Mouse (Mus musculus): ENCODE measurements around the gene Grin2c. TPM values are rescaled to one million over a fixed set of nuclear protein-coding genes. Genes with fewer than 3 reads are reported as not detected.

The Grin2c gene
- polyA plus RNA-seq, 1 experiment from 2014 or later, result 0.44 TPM

DNA sequence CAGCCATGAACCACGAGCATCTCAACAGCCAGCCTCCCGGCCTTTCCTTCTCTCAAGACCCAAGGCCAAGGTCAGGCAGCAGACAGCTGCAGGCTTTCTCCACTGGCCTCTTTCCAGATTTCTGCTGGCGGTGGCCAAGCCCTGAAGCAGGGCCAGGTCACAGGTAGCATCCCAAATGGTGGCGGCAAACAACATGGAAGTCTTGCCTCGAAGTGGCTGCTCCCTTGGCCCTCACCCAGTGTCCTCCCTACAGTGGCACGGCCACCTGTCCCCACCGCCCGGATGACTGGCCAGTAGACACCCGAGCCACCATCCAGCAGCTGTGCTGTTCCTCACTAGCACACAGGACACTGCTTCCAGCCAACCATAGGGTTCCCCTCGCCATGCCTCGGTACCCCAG lies 25.6 kb downstream of the Grin2c start:
- no peak for ATAC-seq (ENCODE audit: low FRiP score)
- Histone ChIP-seq H3K4me2 (no peak overlapping the region), H3K4me1 (peaks cover 34% of the 10 kb centered on the region), H3K4me3 (replicated peaks) (no peak overlapping the region), H3K9me3 (replicated peaks) (no peaks in the 10 kb centered on the region), H3K36me3 (peaks cover 15% of the 10 kb centered on the region), H3K27ac (replicated peaks) (no peak overlapping the region), H3K27me3 (replicated peaks) (peaks cover 18% of the 10 kb centered on the region), H3K9ac (replicated peaks) (no peak overlapping the region)
- WGBS, result 57% methylated on average over 11 of the region's 11 CpGs

GRCm38 (mm10) chr11:115236570-115236969 lies 30.5 kb downstream of the Grin2c start:
- Histone ChIP-seq H3K4me2 (no peak overlapping the region), H3K9ac (replicated peaks) (no peak overlapping the region), H3K4me3 (replicated peaks) (no peak overlapping the region), H3K36me3 (no peaks in the 10 kb centered on the region), H3K4me1 (peaks cover 61% of the 10 kb centered on the region), H3K27ac (replicated peaks) (peak overlapping the region; percentile 54; the same call in 1 of the 2 replicates), H3K9me3 (replicated peaks) (no peaks in the 10 kb centered on the region), H3K27me3 (replicated peaks) (peaks cover 2% of the 10 kb centered on the region)
- WGBS, result 14% methylated on average over 5 of the region's 5 CpGs
- ATAC-seq (ENCODE audit: low FRiP score), result no peak

DNA sequence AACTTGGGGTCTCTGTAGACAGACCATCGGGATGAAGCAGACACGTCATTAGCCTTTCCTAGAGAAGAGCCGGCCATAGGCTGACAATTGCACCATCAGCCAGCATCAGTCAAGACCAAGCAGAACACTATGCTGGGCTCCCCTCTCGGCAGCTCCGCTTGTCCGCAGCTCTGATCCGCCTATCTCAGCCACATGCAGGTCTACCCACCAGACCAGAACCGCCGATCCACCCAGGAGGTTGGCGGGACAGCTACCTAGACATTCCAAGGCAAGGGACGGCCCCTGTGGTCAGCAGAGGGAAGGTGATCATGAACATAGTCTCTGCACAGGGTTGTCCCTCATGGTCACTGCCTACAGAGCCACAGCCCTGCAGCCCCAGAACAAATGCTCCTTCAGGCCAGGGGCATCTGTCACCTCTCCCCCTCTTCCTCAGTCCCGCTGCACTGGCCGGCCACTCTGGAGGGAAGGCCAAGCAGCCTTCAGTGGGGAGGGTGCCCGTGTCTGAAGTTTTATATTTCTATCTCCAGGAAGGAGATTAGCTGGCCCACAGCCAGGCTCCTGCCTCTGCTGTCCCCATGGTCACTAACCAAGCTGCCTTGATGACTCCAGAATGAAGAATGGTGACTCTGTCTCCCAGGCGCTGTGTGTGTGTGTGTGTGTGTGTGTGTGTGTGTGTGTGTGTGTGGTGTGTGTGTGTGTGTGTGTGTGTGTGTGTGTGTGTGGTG lies 32.6 kb downstream of the Grin2c start:
- Histone ChIP-seq H3K9ac (replicated peaks) (no peak overlapping the region), H3K4me1 (peaks cover 54% of the 10 kb centered on the region), H3K27me3 (replicated peaks) (peaks cover 11% of the 10 kb centered on the region), H3K9me3 (replicated peaks) (no peaks in the 10 kb centered on the region), H3K27ac (replicated peaks) (no peak overlapping the region), H3K36me3 (no peaks in the 10 kb centered on the region), H3K4me2 (no peak overlapping the region), H3K4me3 (replicated peaks) (no peak overlapping the region)
- no peak for ATAC-seq (ENCODE audit: low FRiP score)
- 76% methylated on average over 15 of the region's 15 CpGs for WGBS

GRCm38 (mm10) chr11:115233526-115234290 lies 33.3 kb downstream of the Grin2c start:
- H3K27me3 ChIP-seq (replicated peaks), result peaks cover 15% of the 10 kb centered on the region
- 0 out of 2 replicates have a peak, but pooled peaks have one; percentile 22 for ATAC-seq (ENCODE audit: low FRiP score)
- peaks cover 60% of the 10 kb centered on the region for H3K4me1 ChIP-seq
- WGBS, result 38% methylated on average over 20 of the region's 20 CpGs
- H3K9ac ChIP-seq (replicated peaks), result no peak overlapping the region
- H3K4me2 ChIP-seq, result no peak overlapping the region
- H3K9me3 ChIP-seq (replicated peaks), result no peaks in the 10 kb centered on the region
- H3K27ac ChIP-seq (replicated peaks), result no peak overlapping the region
- H3K36me3 ChIP-seq, result no peaks in the 10 kb centered on the region
- H3K4me3 ChIP-seq (replicated peaks), result no peak overlapping the region

DNA sequence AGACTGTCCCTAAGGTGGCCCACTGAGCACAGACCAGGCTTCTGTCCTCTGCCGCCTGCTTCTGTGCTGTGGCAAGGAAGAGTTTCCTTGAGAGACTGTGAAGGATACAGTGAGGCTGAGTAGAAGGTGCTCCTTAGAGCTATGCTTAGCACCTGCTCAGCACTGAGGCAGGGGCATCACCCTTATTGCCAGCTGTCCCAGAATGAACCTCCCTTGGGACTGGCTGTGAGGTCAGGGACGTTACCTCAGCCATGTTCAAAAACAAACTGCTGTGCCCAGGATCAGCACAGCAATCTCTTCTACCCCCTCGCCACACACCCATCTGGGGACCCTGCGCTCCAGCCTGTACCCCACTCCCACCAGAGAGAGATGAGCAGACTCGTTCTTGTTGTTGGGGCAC lies 34.2 kb downstream of the Grin2c start:
- H3K36me3 ChIP-seq, result no peaks in the 10 kb centered on the region
- H3K4me3 ChIP-seq (replicated peaks), result no peak overlapping the region
- no peak overlapping the region for H3K4me2 ChIP-seq
- no peak for ATAC-seq (ENCODE audit: low FRiP score)
- no peak overlapping the region for H3K9ac ChIP-seq (replicated peaks)
- H3K27me3 ChIP-seq (replicated peaks), result peaks cover 15% of the 10 kb centered on the region
- H3K27ac ChIP-seq (replicated peaks), result no peak overlapping the region
- H3K4me1 ChIP-seq, result peaks cover 64% of the 10 kb centered on the region
- 72% methylated on average over 5 of the region's 5 CpGs for WGBS
- no peaks in the 10 kb centered on the region for H3K9me3 ChIP-seq (replicated peaks)

DNA sequence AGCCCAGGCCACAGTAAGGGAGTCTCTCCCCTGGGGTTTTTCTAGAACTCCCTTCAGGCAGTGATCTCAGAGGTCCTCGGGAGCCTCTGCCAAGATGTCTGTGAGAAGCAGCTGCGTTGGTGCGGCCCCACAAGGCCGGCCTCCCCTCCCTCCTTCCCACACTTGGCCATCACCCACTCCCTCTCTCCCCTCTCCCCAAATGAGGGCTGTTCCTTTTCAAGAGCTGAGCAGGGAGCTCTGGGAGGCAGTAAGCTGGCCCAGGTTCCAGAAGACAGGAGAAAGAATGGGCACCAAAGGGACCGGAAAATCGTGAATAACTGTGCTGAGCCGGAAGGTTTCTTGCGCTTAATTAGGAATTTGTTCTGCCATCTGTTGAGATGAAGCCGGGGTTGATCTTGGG lies 35.1 kb downstream of the Grin2c start:
- Histone ChIP-seq H3K36me3 (no peaks in the 10 kb centered on the region), H3K27ac (replicated peaks) (no peak overlapping the region; the same call in 1 of the 2 replicates), H3K27me3 (replicated peaks) (peaks cover 15% of the 10 kb centered on the region), H3K4me1 (peaks cover 74% of the 10 kb centered on the region), H3K9me3 (replicated peaks) (no peaks in the 10 kb centered on the region), H3K9ac (replicated peaks) (no peak overlapping the region), H3K4me3 (replicated peaks) (no peak overlapping the region), H3K4me2 (no peak overlapping the region)
- ATAC-seq (ENCODE audit: low FRiP score), result no peak
- 25% methylated on average over 9 of the region's 9 CpGs for WGBS

DNA sequence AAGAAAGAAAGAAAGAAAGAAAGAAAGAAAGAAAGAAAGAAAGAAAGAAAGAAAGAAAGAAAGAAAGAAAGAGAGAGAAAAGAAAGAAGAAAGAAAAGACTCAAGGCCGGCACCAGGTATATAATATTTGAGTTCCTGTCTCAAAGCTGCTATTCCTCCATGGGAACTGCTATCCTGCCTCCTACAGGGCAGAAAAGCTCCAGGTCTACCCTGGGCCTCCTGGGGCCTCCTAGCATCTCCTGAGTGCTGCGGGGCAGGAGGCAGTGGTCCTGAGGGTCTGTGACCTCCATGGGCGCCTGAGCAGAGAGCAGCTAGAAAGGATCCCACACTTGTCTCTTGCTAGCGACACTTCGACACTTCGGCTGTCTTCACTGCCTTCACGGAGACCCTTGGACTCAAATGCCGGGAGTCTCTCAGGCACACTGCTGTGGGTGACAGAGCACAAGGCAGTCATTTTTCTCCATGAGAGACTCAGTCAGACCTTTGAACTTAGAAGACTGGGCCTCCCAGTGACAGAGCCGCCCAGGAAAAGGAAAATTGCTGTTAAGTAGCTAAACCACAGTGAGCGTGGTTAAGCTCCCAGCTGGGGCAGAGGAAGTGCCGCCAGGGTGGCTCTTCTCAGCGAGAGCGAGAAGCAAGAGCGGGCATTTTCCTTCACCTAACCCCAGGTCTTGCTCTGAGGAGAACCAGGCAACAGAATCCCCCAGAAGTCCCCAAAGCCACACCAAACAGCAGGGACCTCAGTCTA lies 35.7 kb downstream of the Grin2c start:
- no peak overlapping the region; the same call in 1 of the 2 replicates for H3K27ac ChIP-seq (replicated peaks)
- no peak overlapping the region for H3K4me3 ChIP-seq (replicated peaks)
- H3K9me3 ChIP-seq (replicated peaks), result no peaks in the 10 kb centered on the region
- H3K27me3 ChIP-seq (replicated peaks), result peaks cover 15% of the 10 kb centered on the region
- 52% methylated on average over 14 of the region's 14 CpGs for WGBS
- ATAC-seq (ENCODE audit: low FRiP score), result no peak
- H3K9ac ChIP-seq (replicated peaks), result 0 out of 2 replicates have a peak overlapping the region, but pooled peaks have one; percentile 0
- no peak overlapping the region for H3K4me2 ChIP-seq
- H3K36me3 ChIP-seq, result no peaks in the 10 kb centered on the region
- peaks cover 74% of the 10 kb centered on the region for H3K4me1 ChIP-seq

- ATAC-seq (ENCODE audit: low FRiP score), result no peak
- H3K27ac ChIP-seq (replicated peaks), result no peak overlapping the region
- 0 out of 2 replicates have a peak, but pooled peaks cover 15% of the 10 kb centered on the region for H3K27me3 ChIP-seq (replicated peaks)
- H3K4me2 ChIP-seq, result no peak overlapping the region
- peaks cover 75% of the 10 kb centered on the region for H3K4me1 ChIP-seq
- 51% methylated on average over 15 of the region's 15 CpGs for WGBS
- no peak overlapping the region for H3K4me3 ChIP-seq (replicated peaks)
- H3K9me3 ChIP-seq (replicated peaks), result no peaks in the 10 kb centered on the region
- no peak overlapping the region for H3K9ac ChIP-seq (replicated peaks)
- no peaks in the 10 kb centered on the region for H3K36me3 ChIP-seq
Observed at GRCm38 (mm10) chr11:115229021-115229930, 37.8 kb downstream of the Grin2c start.

DNA sequence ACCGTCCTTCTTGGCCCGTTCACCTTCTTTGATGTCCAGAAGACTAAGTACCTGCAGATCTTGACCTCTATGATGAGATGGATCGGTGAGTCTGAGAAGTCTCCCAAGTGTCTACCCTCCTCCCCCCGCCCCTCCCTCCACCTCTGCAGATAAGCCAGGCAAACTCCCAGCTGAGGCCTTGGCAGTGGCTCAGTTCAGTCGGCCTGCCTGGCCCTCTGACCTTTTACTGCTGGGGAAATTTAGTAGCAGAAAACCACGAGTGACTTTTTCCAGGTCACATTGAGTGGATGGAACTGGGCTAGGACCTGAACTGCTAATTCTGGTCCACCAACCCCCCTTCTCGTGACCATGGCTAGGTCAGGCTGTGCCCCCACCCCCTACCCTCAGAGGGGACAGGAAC lies 38.6 kb downstream of the Grin2c start:
- no peak overlapping the region for H3K4me2 ChIP-seq
- H3K4me1 ChIP-seq, result peaks cover 66% of the 10 kb centered on the region
- H3K9me3 ChIP-seq (replicated peaks), result no peaks in the 10 kb centered on the region
- ATAC-seq (ENCODE audit: low FRiP score), result no peak
- H3K4me3 ChIP-seq (replicated peaks), result no peak overlapping the region
- no peak overlapping the region for H3K9ac ChIP-seq (replicated peaks)
- 76% methylated on average over 7 of the region's 7 CpGs for WGBS
- H3K27ac ChIP-seq (replicated peaks), result no peak overlapping the region
- 0 out of 2 replicates have a peak, but pooled peaks cover 16% of the 10 kb centered on the region for H3K27me3 ChIP-seq (replicated peaks)
- H3K36me3 ChIP-seq, result no peaks in the 10 kb centered on the region

DNA sequence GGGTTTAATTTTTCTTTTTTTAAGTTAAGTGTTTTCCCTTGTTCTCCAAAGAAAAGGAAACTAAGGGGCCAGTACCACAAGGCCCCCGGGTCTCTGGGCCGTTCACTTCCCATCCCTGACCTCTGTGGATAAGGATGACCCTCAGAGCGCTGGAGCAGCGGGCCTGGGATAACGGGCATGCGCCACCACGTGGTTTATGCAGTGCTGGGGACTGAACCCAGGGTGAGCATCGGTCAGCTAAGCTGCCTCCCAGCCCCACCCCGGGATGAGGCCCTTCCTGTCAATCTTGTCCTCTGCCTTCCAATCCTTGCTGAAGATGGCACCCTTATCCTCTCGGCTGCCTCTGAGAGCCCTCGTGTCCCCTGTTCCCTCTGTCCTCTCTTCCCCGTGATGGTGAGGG lies 39.4 kb downstream of the Grin2c start:
- Histone ChIP-seq H3K9me3 (replicated peaks) (no peaks in the 10 kb centered on the region), H3K9ac (replicated peaks) (no peak overlapping the region), H3K27me3 (replicated peaks) (0 out of 2 replicates have a peak, but pooled peaks cover 20% of the 10 kb centered on the region), H3K4me1 (peaks cover 62% of the 10 kb centered on the region), H3K4me2 (no peak overlapping the region), H3K27ac (replicated peaks) (no peak overlapping the region), H3K4me3 (replicated peaks) (no peak overlapping the region), H3K36me3 (no peaks in the 10 kb centered on the region)
- ATAC-seq (ENCODE audit: low FRiP score), result no peak
- WGBS, result 41% methylated on average over 12 of the region's 12 CpGs
